Mouse (Mus musculus) layer of hippocampus, postnatal 10 days (tissue): ENCODE results near the gene Snrpd3. TPM values are rescaled to one million over a fixed set of nuclear protein-coding genes. Genes with fewer than 3 reads are reported as not detected.
A peak's percentile ranks its signal among the peaks of the same experiment; 100 is the strongest.
"Not testable (repeated sequence)": the region's sequence is repeated elsewhere in the genome, so short reads cannot be mapped to it uniquely, and the experiment has no call there.

Experiments used
- DNase-seq, 2 experiments: peaks; one replicate each; pipeline ENCODE4 v3.0.0; 2021; ENCODE audit warnings: low spot score in 2 of 2
- total RNA-seq, 2 experiments: library from RNA; stranded (reverse); gene quantifications; 2 replicates each; pipeline ENCODE4 v1.2.3; 2021

Gene Snrpd3
- total RNA-seq, 2 experiments from 2014 or later, result 98.1 to 109 TPM

GRCm38 (mm10) chr10:75565436-75565835, 48.1 kb downstream of the Snrpd3 start:
- no peak for DNase-seq

GRCm38 (mm10) chr10:75565906-75566305, 48.6 kb downstream of the Snrpd3 start:
- no peak for DNase-seq

- DNase-seq, result no peak
Measured at GRCm38 (mm10) chr10:75566321-75566720, 49.0 kb downstream of the Snrpd3 start.

GRCm38 (mm10) chr10:75566765-75567164, 49.4 kb downstream of the Snrpd3 start:
- not testable (repeated sequence) for DNase-seq

- DNase-seq, result no peak
Measured at GRCm38 (mm10) chr10:75568029-75568428, 50.7 kb downstream of the Snrpd3 start.

GRCm38 (mm10) chr10:75568441-75568840, 51.1 kb downstream of the Snrpd3 start:
- no peak for DNase-seq

GRCm38 (mm10) chr10:75568851-75569250, 51.5 kb downstream of the Snrpd3 start:
- no peak for DNase-seq

GRCm38 (mm10) chr10:75570981-75571657, 53.8 kb downstream of the Snrpd3 start:
- DNase-seq, result no peak

- no peak for DNase-seq
Measured at GRCm38 (mm10) chr10:75571937-75572336, 54.6 kb downstream of the Snrpd3 start.

GRCm38 (mm10) chr10:75573181-75573580, 55.8 kb downstream of the Snrpd3 start:
- no peak for DNase-seq

- no peak for DNase-seq
Measured at GRCm38 (mm10) chr10:75573965-75574364, 56.6 kb downstream of the Snrpd3 start.

GRCm38 (mm10) chr10:75579129-75579528, 61.8 kb downstream of the Snrpd3 start:
- no peak for DNase-seq

GRCm38 (mm10) chr10:75585876-75586552, 68.7 kb downstream of the Snrpd3 start:
- peak; percentile 95 to 96 for DNase-seq

- no peak for DNase-seq
Measured at GRCm38 (mm10) chr10:75586553-75586879, 69.2 kb downstream of the Snrpd3 start.

Other genes with a start within 250 kb of the Snrpd3 start
- 1 to 10 TPM; 3.2 to 5.0 TPM for gene Adora2a, start 200.7 kb upstream of the Snrpd3 start, total RNA-seq
- gene Upb1, start 116.4 kb upstream of the Snrpd3 start, total RNA-seq, result under 1 TPM; 0.41 to 0.58 TPM
- 10 to 100 TPM; 19.4 to 23.7 TPM for gene Gucd1, start 421 bp downstream of the Snrpd3 start, total RNA-seq
- gene Lrrc75b, start 42.8 kb downstream of the Snrpd3 start, total RNA-seq, result 10 to 100 TPM; 24.0 to 24.7 TPM
- 1 to 10 TPM; 2.7 to 3.7 TPM for gene Ggt1, start 44.1 kb downstream of the Snrpd3 start, total RNA-seq
- 1 to 10 TPM; 2.6 to 2.9 TPM for gene Ggt5, start 71.8 kb downstream of the Snrpd3 start, total RNA-seq
- 1 to 10 TPM; 1.6 to 2.8 TPM for gene Susd2, start 126.5 kb downstream of the Snrpd3 start, total RNA-seq
- 10 to 100 TPM; 72.5 to 96.4 TPM for gene Cabin1, start 246.8 kb downstream of the Snrpd3 start, total RNA-seq